Mouse (Mus musculus) G1E (cell line): ENCODE results near the gene Prrg4.

ENCODE experiments used
- CTCF ChIP-seq: IDR thresholded peaks from 2 replicates; pipeline ENCODE4 v1.5.1; 2012; ENCODE audit warnings: low read depth, low read length, inconsistent platforms, mixed read lengths
- GATA1 ChIP-seq: IDR thresholded peaks from 2 replicates; pipeline ENCODE4 v1.6.1; 2012; ENCODE audit warnings: borderline replicate concordance, low read length, inconsistent platforms, mixed read lengths
- GATA2 ChIP-seq: IDR thresholded peaks from 2 replicates; pipeline ENCODE4 v1.6.1; 2012; ENCODE audit warnings: low read depth, low read length, inconsistent platforms, borderline replicate concordance
- POLR2AphosphoS5 ChIP-seq: IDR thresholded peaks from 2 replicates; pipeline ENCODE4 v1.6.1; 2012; ENCODE audit warnings: low read depth, low read length, inconsistent platforms; ENCODE audit not compliant: insufficient replicate concordance
- TAL1 ChIP-seq: conservative IDR thresholded peaks from 2 replicates; pipeline ENCODE4 v1.6.1; 2012; ENCODE audit warnings: low read depth, low read length, inconsistent platforms, mixed read lengths

DNA sequence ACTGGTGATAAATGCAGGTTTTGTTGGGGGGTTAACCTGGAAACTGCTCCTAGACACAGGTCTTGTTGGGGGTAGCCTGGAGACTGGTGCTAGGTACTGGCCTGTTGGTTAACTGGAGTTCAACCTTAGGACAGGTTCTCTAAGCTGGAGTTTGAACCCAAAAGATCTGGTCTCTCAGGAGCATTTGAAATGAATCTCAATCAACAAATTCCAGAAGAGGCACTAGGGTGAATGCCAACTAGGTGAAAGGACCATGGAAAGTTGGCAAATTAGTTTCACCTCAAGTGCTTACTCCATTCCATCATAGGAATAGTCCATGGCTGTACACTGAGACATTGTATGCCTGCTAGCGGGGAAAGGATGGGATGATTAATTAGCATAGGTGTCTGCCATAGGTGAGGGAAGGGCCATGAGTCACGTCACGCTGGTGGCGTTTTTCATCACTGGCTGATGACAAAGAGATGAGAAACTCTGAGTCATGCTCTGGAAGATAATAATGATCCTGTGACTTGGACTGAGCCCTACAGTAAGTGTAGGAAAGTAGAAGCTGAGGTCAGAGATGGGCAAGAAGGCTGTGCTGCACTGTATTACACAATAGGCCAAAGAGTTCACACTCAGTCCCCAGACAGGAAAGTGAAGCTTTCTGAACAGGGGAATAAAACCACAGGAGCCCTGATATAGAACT lies 14.6 kb upstream of the Prrg4 start:
- TF ChIP-seq CTCF = no peak
- TF ChIP-seq GATA1 = no peak
- TF ChIP-seq TAL1 = no peak
- no peak for TF ChIP-seq GATA2
- TF ChIP-seq POLR2AphosphoS5 = no peak
